Mouse (Mus musculus) small intestine, adult 2 months (tissue): Measurements from ENCODE around the gene Apol9b. TPM values are rescaled to one million over a fixed set of nuclear protein-coding genes. Genes with fewer than 3 reads are reported as not detected.
"Not testable (repeated sequence)": the region's sequence is repeated elsewhere in the genome, so short reads cannot be mapped to it uniquely, and the experiment has no call there.

Source experiments
- H3K27ac ChIP-seq: fragments of 200-500 bp; 2 replicates; pipeline ENCODE4 v1.5.1; 2012; ENCODE audit warnings: low read depth, low read length, control low read depth, inconsistent platforms; ENCODE audit not compliant: insufficient read depth
- H3K27me3 ChIP-seq: fragments of 200-500 bp; 2 replicates; pipeline ENCODE4 v1.6.1; 2012; ENCODE audit warnings: mild to moderate bottlenecking, moderate library complexity, low read length, inconsistent platforms; ENCODE audit not compliant: control insufficient read depth, insufficient read depth
- H3K36me3 ChIP-seq: fragments of 200-500 bp; 2 replicates; pipeline ENCODE4 v1.6.1; 2012; ENCODE audit warnings: mild to moderate bottlenecking, low read length, control low read depth, inconsistent platforms; ENCODE audit not compliant: control insufficient read depth, insufficient read depth
- H3K4me1 ChIP-seq: fragments of 200-500 bp; 2 replicates; pipeline ENCODE4 v1.6.1; 2012; ENCODE audit warnings: low read length, inconsistent platforms, mixed read lengths; ENCODE audit not compliant: control insufficient read depth, insufficient read depth, insufficient read length
- H3K4me3 ChIP-seq: fragments of 200-500 bp; 2 replicates; pipeline ENCODE4 v1.5.1; 2012; ENCODE audit warnings: low read depth, mild to moderate bottlenecking, control low read depth, inconsistent platforms, low read length, moderate library complexity
- CTCF ChIP-seq: fragments of 200-500 bp; IDR thresholded peaks from 2 replicates; pipeline ENCODE4 v1.5.1; 2012; ENCODE audit warnings: low read depth, mild to moderate bottlenecking, control low read depth, inconsistent platforms, low read length, moderate library complexity, mixed read lengths; ENCODE audit not compliant: insufficient replicate concordance, insufficient read length; ENCODE audit errors: extremely low read depth
- WGBS: fragments of 180-500 bp; shearing (Covaris S2); methylation state at CpG from one replicate; pipeline ENCODE4 v1.1.7; 2018; 5-methylcytosine and 5-hydroxymethylcytosine counted together
- polyA plus RNA-seq: library from polyadenylated mRNA; depleted of rRNA; stranded (reverse); fragments of >200 nt; gene quantifications from 2 replicates; pipeline ENCODE4 v1.2.3, GENCODE M21; 2012; rRNA removed

Gene Apol9b
- polyA plus RNA-seq: 5.7 and 102 TPM in 2 replicates

- peak within 1 kb of the TSS; percentile 45 for H3K4me3 ChIP-seq
- not testable (repeated sequence) for H3K36me3 ChIP-seq, H3K27me3 ChIP-seq, H3K4me1 ChIP-seq
- WGBS: 15% methylated on average over 1 of the region's 4 CpGs
- peak within 1 kb of the TSS; percentile 75 for H3K27ac ChIP-seq
Observed at GRCm38 (mm10) chr15:77728739-77729138, at the start of gene Apol9b. Gene Apol9b, plus strand, starts transcription at chr15:77729039.

GRCm38 (mm10) chr15:77683944-77684343, 44.9 kb upstream of the Apol9b start:
- not testable (repeated sequence) for H3K27ac ChIP-seq, H3K27me3 ChIP-seq, H3K36me3 ChIP-seq, H3K4me3 ChIP-seq, H3K4me1 ChIP-seq
- TF ChIP-seq CTCF: peak; percentile 46; the same call in 1 of the 2 replicates
- WGBS: 8% methylated on average over 11 of the region's 11 CpGs

GRCm38 (mm10) chr15:77691532-77692311, 37.1 kb upstream of the Apol9b start:
- not testable (repeated sequence) for H3K27ac ChIP-seq, H3K4me1 ChIP-seq, H3K27me3 ChIP-seq, H3K36me3 ChIP-seq
- H3K4me3 ChIP-seq: peak overlapping the region; percentile 32
- 8% methylated on average over 20 of the region's 20 CpGs for WGBS

GRCm38 (mm10) chr15:77694687-77695295, 34.0 kb upstream of the Apol9b start:
- H3K4me1 ChIP-seq, H3K4me3 ChIP-seq, H3K27ac ChIP-seq, H3K36me3 ChIP-seq, H3K27me3 ChIP-seq: not testable (repeated sequence)
- TF ChIP-seq CTCF: peak; percentile 57; the same call in 1 of the 2 replicates
- WGBS: 22% methylated on average over 12 of the region's 15 CpGs

- H3K27ac ChIP-seq, H3K4me3 ChIP-seq, H3K36me3 ChIP-seq, H3K4me1 ChIP-seq, H3K27me3 ChIP-seq: not testable (repeated sequence)
- WGBS: 58% methylated on average over 4 of the region's 4 CpGs
Observed at GRCm38 (mm10) chr15:77698656-77699055, 30.2 kb upstream of the Apol9b start, which contains the start of gene Apol7e. Gene Apol7e, plus strand, starts transcription at chr15:77698857.

GRCm38 (mm10) chr15:77705306-77705705, 23.5 kb upstream of the Apol9b start:
- H3K36me3 ChIP-seq, H3K27ac ChIP-seq, H3K27me3 ChIP-seq, H3K4me1 ChIP-seq, H3K4me3 ChIP-seq: not testable (repeated sequence)
- 83% methylated on average over 3 of the region's 3 CpGs for WGBS

GRCm38 (mm10) chr15:77708936-77709335, 19.9 kb upstream of the Apol9b start:
- H3K36me3 ChIP-seq, H3K27me3 ChIP-seq, H3K4me1 ChIP-seq, H3K27ac ChIP-seq, H3K4me3 ChIP-seq: not testable (repeated sequence)
- 73% methylated on average over 1 of the region's 1 CpGs for WGBS

- H3K36me3 ChIP-seq, H3K4me3 ChIP-seq, H3K27me3 ChIP-seq, H3K4me1 ChIP-seq, H3K27ac ChIP-seq: not testable (repeated sequence)
- 43% methylated on average over 4 of the region's 6 CpGs for WGBS
Observed at GRCm38 (mm10) chr15:77718240-77718639, 10.6 kb upstream of the Apol9b start.

- not testable (repeated sequence) for H3K27me3 ChIP-seq, H3K4me3 ChIP-seq, H3K27ac ChIP-seq, H3K4me1 ChIP-seq, H3K36me3 ChIP-seq
- no CpG with 5 or more reads among the region's 3 CpGs for WGBS
Observed at GRCm38 (mm10) chr15:77721509-77721908, 7.3 kb upstream of the Apol9b start.

- H3K36me3 ChIP-seq, H3K27me3 ChIP-seq, H3K4me3 ChIP-seq, H3K27ac ChIP-seq, H3K4me1 ChIP-seq: not testable (repeated sequence)
- WGBS: 15% methylated on average over 3 of the region's 10 CpGs
Observed at GRCm38 (mm10) chr15:77724208-77724911, 4.5 kb upstream of the Apol9b start.
